Mouse (Mus musculus): ENCODE results near the gene Rpp38. TPM values are rescaled to one million over a fixed set of nuclear protein-coding genes. Genes with fewer than 3 reads are reported as not detected.

Rpp38 gene
- total RNA-seq, 2 experiments from 2014 or later, result 6.8 to 7.3 TPM

GRCm38 (mm10) chr2:3284473-3285180 is 47.8 kb downstream of the Rpp38 start:
- H3K27ac ChIP-seq, result peak overlapping the region; percentile 94
- TF ChIP-seq CTCF (IDR thresholded peaks at IDR 0.05), result no peak
- H3K4me3 ChIP-seq, result peak overlapping the region; percentile 99
- intact Hi-C loops (cut with DNase I), result loop anchor here (2.0 to 5.0 kb wide), 2 partner anchors 48 to 133 kb away; partner anchors contain the start of gene Rpp38
- DNase-seq, result peak; percentile 75

GRCm38 (mm10) chr2:3283602-3284472 is 48.6 kb downstream of the Rpp38 start, which contains the start of gene Nmt2:
Gene Nmt2, plus strand, starts transcription at chr2:3284212.
- intact Hi-C loops (cut with DNase I), result loop anchor here (2.0 kb wide), 1 partner anchor 49 kb away; the partner anchor contains the start of gene Rpp38
- H3K4me3 ChIP-seq, result peak within 1 kb of the TSS; percentile 99
- TF ChIP-seq CTCF (IDR thresholded peaks at IDR 0.05), result peak; percentile 40
- DNase-seq, result peak; percentile 100
- peak within 1 kb of the TSS; percentile 94 for H3K27ac ChIP-seq

GRCm38 (mm10) chr2:3282866-3283601 is 49.4 kb downstream of the Rpp38 start:
- Histone ChIP-seq H3K4me3 (peak overlapping the region; percentile 99), H3K27ac (peak overlapping the region; percentile 89)
- intact Hi-C loops (cut with DNase I), result no loop called here
- TF ChIP-seq CTCF (IDR thresholded peaks at IDR 0.05), result no peak
- DNase-seq, result no peak

- peak overlapping the region; percentile 62; the same call in 1 of the 2 replicates for H3K27ac ChIP-seq
- intact Hi-C loops (cut with DNase I), result no loop called here
- no peak overlapping the region; the same call in 1 of the 2 replicates for H3K4me3 ChIP-seq
- TF ChIP-seq CTCF (IDR thresholded peaks at IDR 0.05), result no peak
- DNase-seq, result peak; percentile 57
Observed at GRCm38 (mm10) chr2:3281311-3281710, 51.1 kb downstream of the Rpp38 start.

Other genes with a start within 250 kb of the Rpp38 start
- gene Fam171a1, start 218.4 kb downstream of the Rpp38 start, total RNA-seq (2021), result 1 to 10 TPM; 2.5 to 3.9 TPM
- 10 to 100 TPM; 11.0 to 12.9 TPM for gene Nmt2, start 48.4 kb downstream of the Rpp38 start, total RNA-seq (2021)
- under 1 TPM in 1 of 2 experiments, not detected in 1; 0.64 TPM for gene Acbd7, start 3.5 kb upstream of the Rpp38 start, total RNA-seq (2021)
- gene Olah, start 64.6 kb upstream of the Rpp38 start, total RNA-seq (2021), result not detected
- gene Meig1, start 90.0 kb upstream of the Rpp38 start, total RNA-seq (2021), result not detected
- gene Dclre1c, start 91.5 kb upstream of the Rpp38 start, total RNA-seq (2021), result 1 to 10 TPM; 2.3 to 3.5 TPM
- gene Suv39h2, start 142.4 kb upstream of the Rpp38 start, total RNA-seq (2021), result 1 to 10 TPM in 1 of 2 experiments, under 1 TPM in 1; 0.71 to 1.3 TPM
- gene Gm45902, start 180.1 kb upstream of the Rpp38 start, total RNA-seq (2021), result under 1 TPM; 0.70 to 0.89 TPM
- 10 to 100 TPM in 1 of 2 experiments, 1 to 10 TPM in 1; 9.4 to 12.0 TPM for gene Hspa14, start 180.2 kb upstream of the Rpp38 start, total RNA-seq (2021)
- gene Cdnf, start 180.4 kb upstream of the Rpp38 start, total RNA-seq (2021), result 10 to 100 TPM; 41.3 to 46.6 TPM
- 1 to 10 TPM; 1.3 to 4.3 TPM for gene Fam107b, start 237.8 kb upstream of the Rpp38 start, total RNA-seq (2021)